Mouse (Mus musculus) liver, embryonic 13.5 days (tissue): ENCODE measurements around the gene Snw1. TPM values are rescaled to one million over a fixed set of nuclear protein-coding genes. Genes with fewer than 3 reads are reported as not detected.

Experiments used
- ATAC-seq: fragments of 200-750 bp; cut with Nextera tagmentation; 2 replicates; pipeline ENCODE4 v1.8.0; 2017; ENCODE audit warnings: low read depth, mild to moderate bottlenecking, moderate number of reproducible peaks, moderate library complexity
- DNase-seq: peaks from one replicate; pipeline ENCODE4 v3.0.0; 2022
- H3K27ac ChIP-seq: fragments of 300-500 bp; sonication (generic); 2 replicates; pipeline ENCODE4 v1.5.1; 2015; ENCODE audit warnings: moderate library complexity, mild to moderate bottlenecking, inconsistent platforms
- H3K27me3 ChIP-seq: fragments of 300-500 bp; sonication (generic); 2 replicates; pipeline ENCODE4 v1.6.1; 2015; ENCODE audit warnings: mild to moderate bottlenecking, inconsistent platforms
- H3K36me3 ChIP-seq: fragments of 300-500 bp; sonication (generic); 2 replicates; pipeline ENCODE4 v1.6.1; 2015; ENCODE audit warnings: mild to moderate bottlenecking, inconsistent platforms
- H3K4me1 ChIP-seq: fragments of 300-500 bp; sonication (generic); replicated peaks from 2 replicates; pipeline ENCODE4 v1.6.1; 2015; ENCODE audit warnings: inconsistent platforms
- H3K4me2 ChIP-seq: fragments of 300-500 bp; sonication (generic); 2 replicates; pipeline ENCODE4 v1.6.1; 2015; ENCODE audit warnings: inconsistent platforms, mild to moderate bottlenecking, moderate library complexity
- H3K4me3 ChIP-seq: fragments of 300-500 bp; sonication (generic); replicated peaks from 2 replicates; pipeline ENCODE4 v1.5.1; 2015; ENCODE audit warnings: mild to moderate bottlenecking, inconsistent platforms
- H3K9ac ChIP-seq: fragments of 300-500 bp; sonication (generic); 2 replicates; pipeline ENCODE4 v1.6.1; 2015; ENCODE audit warnings: mild to moderate bottlenecking, inconsistent platforms
- H3K9me3 ChIP-seq: fragments of 300-500 bp; sonication (generic); replicated peaks from 2 replicates; pipeline ENCODE4 v1.6.1; 2016; ENCODE audit warnings: inconsistent platforms
- WGBS: fragments of 180-500 bp; shearing (Covaris S2); methylation state at CpG from one replicate; pipeline ENCODE4 v1.1.7; 2015; ENCODE audit not compliant: insufficient replicate concordance; 5-methylcytosine and 5-hydroxymethylcytosine counted together
- polyA plus RNA-seq: library from polyadenylated mRNA; unstranded; fragments of >200 nt; fragmentation: Nextera tagmentation; extraction: Ambion mirVana; gene quantifications from 2 replicates; pipeline ENCODE4 v1.2.1, GENCODE M21; 2015

The Snw1 gene
- polyA plus RNA-seq, 1 experiment from 2014 or later, result 68.7 TPM

- Histone ChIP-seq H3K4me2 (no peak overlapping the region), H3K4me1 (peaks cover 12% of the 10 kb centered on the region), H3K36me3 (peaks cover 12% of the 10 kb centered on the region; the same call in 1 of the 2 replicates), H3K4me3 (no peak overlapping the region), H3K27me3 (no peaks in the 10 kb centered on the region), H3K9me3 (no peaks in the 10 kb centered on the region), H3K9ac (no peak overlapping the region), H3K27ac (no peak overlapping the region)
- WGBS, result 51% methylated on average over 12 of the region's 12 CpGs
- DNase-seq, result no peak
- ATAC-seq, result peak; percentile 36; the same call in 1 of the 2 replicates
Measured at GRCm38 (mm10) chr12:87419974-87420485, 52.0 kb downstream of the Snw1 start.

GRCm38 (mm10) chr12:87418921-87419320, 53.2 kb downstream of the Snw1 start:
- DNase-seq (no peak), ATAC-seq (no peak)
- Histone ChIP-seq H3K36me3 (peaks cover 8% of the 10 kb centered on the region; the same call in 1 of the 2 replicates), H3K9ac (no peak overlapping the region), H3K4me3 (no peak overlapping the region), H3K4me1 (peaks cover 12% of the 10 kb centered on the region), H3K4me2 (no peak overlapping the region), H3K9me3 (no peaks in the 10 kb centered on the region), H3K27ac (no peak overlapping the region), H3K27me3 (no peaks in the 10 kb centered on the region)
- WGBS, result 59% methylated on average over 5 of the region's 5 CpGs

- peak; percentile 58 for DNase-seq
- WGBS, result 13% methylated on average over 7 of the region's 7 CpGs
- H3K9ac ChIP-seq, result no peak overlapping the region
- no peaks in the 10 kb centered on the region for H3K27me3 ChIP-seq
- ATAC-seq, result peak; percentile 44; the same call in 1 of the 2 replicates
- no peak overlapping the region for H3K27ac ChIP-seq
- peaks cover 12% of the 10 kb centered on the region for H3K4me1 ChIP-seq
- H3K4me2 ChIP-seq, result no peak overlapping the region
- no peak overlapping the region for H3K4me3 ChIP-seq
- no peaks in the 10 kb centered on the region for H3K36me3 ChIP-seq
- H3K9me3 ChIP-seq, result no peaks in the 10 kb centered on the region
Measured at GRCm38 (mm10) chr12:87416690-87417089, 55.4 kb downstream of the Snw1 start.

GRCm38 (mm10) chr12:87415358-87415757, 56.7 kb downstream of the Snw1 start:
- 47% methylated on average over 4 of the region's 4 CpGs for WGBS
- Histone ChIP-seq H3K4me1 (peaks cover 20% of the 10 kb centered on the region), H3K4me3 (no peak overlapping the region), H3K4me2 (no peak overlapping the region), H3K9me3 (no peaks in the 10 kb centered on the region), H3K27me3 (no peaks in the 10 kb centered on the region), H3K9ac (no peak overlapping the region), H3K27ac (no peak overlapping the region), H3K36me3 (no peaks in the 10 kb centered on the region)
- DNase-seq, result no peak
- no peak for ATAC-seq

- ATAC-seq (peak; percentile 47; the same call in 1 of the 2 replicates), DNase-seq (peak; percentile 38)
- WGBS, result 5% methylated on average over 4 of the region's 4 CpGs
- H3K9ac ChIP-seq, result no peak overlapping the region
- H3K9me3 ChIP-seq, result no peaks in the 10 kb centered on the region
- H3K27ac ChIP-seq, result no peak overlapping the region
- H3K27me3 ChIP-seq, result no peaks in the 10 kb centered on the region
- H3K36me3 ChIP-seq, result no peaks in the 10 kb centered on the region
- no peak overlapping the region for H3K4me3 ChIP-seq
- no peak overlapping the region for H3K4me2 ChIP-seq
- H3K4me1 ChIP-seq, result peaks cover 11% of the 10 kb centered on the region
Measured at GRCm38 (mm10) chr12:87413179-87413790, 58.8 kb downstream of the Snw1 start.

- no peaks in the 10 kb centered on the region for H3K36me3 ChIP-seq
- no peaks in the 10 kb centered on the region for H3K9me3 ChIP-seq
- WGBS, result 25% methylated on average over 7 of the region's 7 CpGs
- no peak overlapping the region for H3K4me2 ChIP-seq
- no peak overlapping the region for H3K4me3 ChIP-seq
- H3K4me1 ChIP-seq, result peaks cover 19% of the 10 kb centered on the region
- no peak overlapping the region for H3K27ac ChIP-seq
- ATAC-seq (no peak), DNase-seq (no peak)
- no peaks in the 10 kb centered on the region for H3K27me3 ChIP-seq
- H3K9ac ChIP-seq, result no peak overlapping the region
Measured at GRCm38 (mm10) chr12:87410999-87411398, 61.1 kb downstream of the Snw1 start.

- no peak overlapping the region for H3K9ac ChIP-seq
- no peak overlapping the region for H3K4me2 ChIP-seq
- WGBS, result 66% methylated on average over 4 of the region's 4 CpGs
- H3K36me3 ChIP-seq, result no peaks in the 10 kb centered on the region
- ATAC-seq (no peak), DNase-seq (no peak)
- H3K27ac ChIP-seq, result no peak overlapping the region
- peaks cover 19% of the 10 kb centered on the region for H3K4me1 ChIP-seq
- H3K9me3 ChIP-seq, result no peaks in the 10 kb centered on the region
- no peaks in the 10 kb centered on the region for H3K27me3 ChIP-seq
- no peak overlapping the region for H3K4me3 ChIP-seq
Measured at GRCm38 (mm10) chr12:87409123-87409522, 63.0 kb downstream of the Snw1 start.

- no peaks in the 10 kb centered on the region for H3K9me3 ChIP-seq
- no peaks in the 10 kb centered on the region for H3K27me3 ChIP-seq
- DNase-seq (no peak), ATAC-seq (peak; percentile 37; the same call in 1 of the 2 replicates)
- no peak overlapping the region for H3K9ac ChIP-seq
- H3K4me3 ChIP-seq, result no peak overlapping the region
- H3K4me1 ChIP-seq, result peaks cover 19% of the 10 kb centered on the region
- no peak overlapping the region; the same call in 1 of the 2 replicates for H3K27ac ChIP-seq
- 15% methylated on average over 21 of the region's 21 CpGs for WGBS
- H3K36me3 ChIP-seq, result no peaks in the 10 kb centered on the region
- H3K4me2 ChIP-seq, result peak overlapping the region; percentile 27
Measured at GRCm38 (mm10) chr12:87407869-87408605, 64.0 kb downstream of the Snw1 start.

GRCm38 (mm10) chr12:87405721-87406120, 66.4 kb downstream of the Snw1 start:
- H3K4me1 ChIP-seq, result peaks cover 12% of the 10 kb centered on the region
- H3K4me3 ChIP-seq, result no peak overlapping the region
- ATAC-seq (no peak), DNase-seq (no peak)
- no peak overlapping the region for H3K4me2 ChIP-seq
- no peaks in the 10 kb centered on the region for H3K27me3 ChIP-seq
- no peaks in the 10 kb centered on the region for H3K36me3 ChIP-seq
- no peak overlapping the region for H3K9ac ChIP-seq
- 58% methylated on average over 3 of the region's 3 CpGs for WGBS
- H3K9me3 ChIP-seq, result no peaks in the 10 kb centered on the region
- no peak overlapping the region for H3K27ac ChIP-seq

GRCm38 (mm10) chr12:87405165-87405564, 66.9 kb downstream of the Snw1 start:
- Histone ChIP-seq H3K27ac (no peak overlapping the region), H3K4me3 (no peak overlapping the region), H3K4me2 (no peak overlapping the region), H3K36me3 (no peaks in the 10 kb centered on the region), H3K9ac (no peak overlapping the region), H3K4me1 (peaks cover 10% of the 10 kb centered on the region), H3K9me3 (no peaks in the 10 kb centered on the region), H3K27me3 (no peaks in the 10 kb centered on the region)
- ATAC-seq, result no peak
- no peak for DNase-seq
- 74% methylated on average over 4 of the region's 4 CpGs for WGBS

GRCm38 (mm10) chr12:87401883-87402282, 70.2 kb downstream of the Snw1 start:
- H3K9ac ChIP-seq, result no peak overlapping the region
- no peaks in the 10 kb centered on the region for H3K36me3 ChIP-seq
- H3K4me2 ChIP-seq, result no peak overlapping the region
- no peaks in the 10 kb centered on the region for H3K9me3 ChIP-seq
- H3K27ac ChIP-seq, result no peak overlapping the region
- WGBS, result 72% methylated on average over 6 of the region's 6 CpGs
- DNase-seq (no peak), ATAC-seq (no peak)
- H3K4me1 ChIP-seq, result no peaks in the 10 kb centered on the region
- no peaks in the 10 kb centered on the region for H3K27me3 ChIP-seq
- H3K4me3 ChIP-seq, result no peak overlapping the region
